Mouse (Mus musculus): ENCODE data around the gene 3110082I17Rik.
"Not testable (repeated sequence)": the region's sequence is repeated elsewhere in the genome, so short reads cannot be mapped to it uniquely, and the experiment has no call there.

3110082I17Rik gene

DNA sequence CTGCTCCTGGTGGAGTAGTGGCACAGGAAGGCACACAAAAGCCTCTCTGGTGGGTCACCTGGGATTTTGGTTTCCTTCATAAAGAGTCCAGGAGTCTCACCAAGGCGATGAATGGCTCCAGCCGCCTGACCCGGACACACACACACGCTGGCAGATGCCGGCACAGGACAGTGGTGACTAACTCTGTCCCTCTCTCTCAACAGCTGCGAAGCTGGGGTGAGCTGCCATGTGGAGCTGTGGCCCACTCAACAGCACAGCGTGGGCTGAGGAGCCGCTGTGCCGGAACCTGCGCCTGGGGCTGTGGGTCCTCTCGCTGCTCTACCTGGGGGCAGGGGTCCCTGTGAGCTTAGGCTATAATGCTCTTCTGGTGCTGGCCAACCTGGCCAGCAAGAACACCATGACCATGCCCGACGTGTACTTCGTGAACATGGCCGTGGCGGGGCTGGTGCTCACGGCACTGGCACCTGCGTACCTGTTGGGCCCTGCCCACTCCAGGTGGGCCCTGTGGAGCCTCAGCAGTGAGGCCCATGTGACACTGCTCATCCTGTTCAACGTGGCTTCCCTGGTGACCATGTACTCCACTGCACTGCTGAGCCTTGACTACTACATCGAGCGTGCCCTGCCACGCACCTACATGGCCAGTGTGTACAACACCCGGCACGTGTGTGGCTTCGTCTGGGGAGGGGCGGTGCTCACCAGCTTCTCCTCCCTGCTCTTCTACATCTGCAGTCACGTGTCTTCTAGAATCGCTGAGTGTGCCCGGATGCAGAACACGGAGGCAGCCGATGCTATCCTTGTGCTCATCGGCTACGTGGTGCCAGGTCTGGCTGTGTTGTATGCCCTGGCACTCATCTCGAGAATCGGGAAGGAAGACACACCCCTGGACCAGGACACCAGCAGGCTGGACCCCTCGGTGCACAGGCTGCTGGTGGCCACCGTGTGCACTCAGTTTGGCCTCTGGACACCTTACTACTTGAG is 67.8 kb downstream of the 3110082I17Rik start:
- no peak for DNase-seq

DNA sequence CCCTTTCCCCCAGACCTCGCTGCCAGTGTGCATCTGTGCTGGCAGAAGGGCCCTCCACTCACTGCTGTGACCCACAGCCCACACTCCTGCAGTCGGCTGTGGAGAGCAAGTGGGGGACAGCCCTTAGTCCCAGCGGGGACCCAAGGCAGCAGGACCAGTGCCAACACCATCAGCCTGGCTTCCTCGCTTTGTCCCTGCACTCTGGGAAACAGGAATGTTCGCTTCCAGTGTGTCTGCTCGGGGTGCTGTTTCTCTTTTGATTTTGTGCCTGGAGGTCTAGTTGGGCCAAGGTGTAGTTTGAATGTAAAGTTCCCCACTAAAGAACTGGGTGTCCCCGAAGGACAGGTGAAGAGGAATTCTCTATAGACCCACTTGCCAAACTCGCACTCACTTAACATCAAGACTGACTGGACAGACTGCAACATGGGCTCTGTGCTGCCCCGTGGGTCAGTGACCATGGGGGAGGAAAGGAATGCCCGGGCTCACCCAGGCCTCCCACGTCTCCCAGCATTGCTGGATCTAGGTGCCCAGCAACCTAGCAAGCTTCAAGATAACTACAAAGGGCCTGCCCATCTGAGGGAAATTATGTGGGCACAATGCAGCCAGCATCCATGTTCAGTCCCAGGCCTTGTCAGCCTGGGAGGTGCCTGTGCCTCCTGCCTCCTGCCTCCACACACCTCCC is 68.9 kb downstream of the 3110082I17Rik start:
- no peak for DNase-seq

GRCm38 (mm10) chr5:139390324-139391119 is 69.8 kb downstream of the 3110082I17Rik start:
- DNase-seq, result not testable (repeated sequence)

DNA sequence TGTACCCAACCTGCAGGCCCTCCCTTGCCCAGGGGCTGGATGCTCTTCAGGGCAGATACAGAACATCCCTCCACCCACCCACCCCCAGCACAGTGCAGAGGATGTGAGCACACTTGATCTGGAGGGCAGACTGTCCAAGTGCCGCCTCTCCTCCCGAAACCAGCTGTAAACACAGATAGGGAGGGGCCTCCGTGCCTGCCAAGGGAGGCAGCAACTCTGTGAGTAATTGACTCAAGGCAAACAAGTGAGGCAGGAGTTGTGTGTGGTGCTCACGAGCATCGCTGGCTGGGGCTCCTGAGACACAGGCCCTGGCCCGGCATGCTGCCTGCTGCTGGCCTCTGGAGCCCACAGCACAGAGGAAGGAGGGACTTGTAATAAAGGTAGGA is 70.7 kb downstream of the 3110082I17Rik start:
- peak; percentile 56 for DNase-seq

DNA sequence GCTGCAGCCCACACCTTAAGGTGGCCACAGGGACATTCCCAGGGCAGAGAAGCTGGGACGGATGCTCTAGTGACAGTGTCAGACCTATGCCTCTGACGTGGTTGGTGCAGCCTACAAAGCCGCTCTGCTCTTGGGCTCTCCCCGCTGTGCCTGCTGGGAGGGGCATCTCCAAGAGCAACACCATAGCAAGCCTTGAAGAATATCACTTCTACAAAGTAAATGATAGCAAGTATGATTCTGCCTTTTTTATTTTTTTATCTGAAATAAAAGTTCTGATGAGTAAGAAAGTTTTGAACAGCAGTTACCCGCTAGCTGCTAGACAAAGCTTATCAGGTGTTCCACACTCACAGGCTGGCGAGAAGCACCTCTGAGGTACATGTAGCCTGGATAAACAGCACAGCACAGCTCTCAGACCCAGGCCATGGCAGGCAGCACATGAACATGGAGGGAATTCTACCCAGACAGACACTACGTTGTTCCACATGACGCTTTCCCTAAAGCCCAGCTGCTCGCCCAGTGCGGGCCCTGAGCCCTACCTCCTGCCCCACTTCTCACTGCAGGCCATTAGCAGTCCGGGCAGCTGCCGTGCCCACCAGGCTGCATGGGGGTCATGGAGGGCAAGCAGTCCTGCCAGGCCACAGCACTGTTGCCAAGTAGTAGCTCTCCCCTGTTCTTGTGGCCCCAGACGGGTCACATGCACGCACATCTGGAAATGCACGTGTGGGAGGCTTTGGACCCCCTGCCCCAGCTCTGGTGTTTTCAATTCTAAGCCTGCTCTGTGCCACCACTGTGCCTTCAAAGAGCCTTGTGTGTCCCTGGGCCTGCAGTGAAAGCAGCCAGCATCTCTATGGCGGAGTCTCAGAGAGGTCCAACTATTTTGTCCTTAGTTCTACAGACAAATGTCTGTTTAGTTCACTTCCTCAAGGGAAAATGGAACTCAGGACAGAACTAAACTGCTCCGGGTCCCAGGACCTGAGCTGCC is 71.3 kb downstream of the 3110082I17Rik start:
- DNase-seq, result no peak

GRCm38 (mm10) chr5:139388195-139388570 is 72.1 kb downstream of the 3110082I17Rik start:
- DNase-seq, result no peak

DNA sequence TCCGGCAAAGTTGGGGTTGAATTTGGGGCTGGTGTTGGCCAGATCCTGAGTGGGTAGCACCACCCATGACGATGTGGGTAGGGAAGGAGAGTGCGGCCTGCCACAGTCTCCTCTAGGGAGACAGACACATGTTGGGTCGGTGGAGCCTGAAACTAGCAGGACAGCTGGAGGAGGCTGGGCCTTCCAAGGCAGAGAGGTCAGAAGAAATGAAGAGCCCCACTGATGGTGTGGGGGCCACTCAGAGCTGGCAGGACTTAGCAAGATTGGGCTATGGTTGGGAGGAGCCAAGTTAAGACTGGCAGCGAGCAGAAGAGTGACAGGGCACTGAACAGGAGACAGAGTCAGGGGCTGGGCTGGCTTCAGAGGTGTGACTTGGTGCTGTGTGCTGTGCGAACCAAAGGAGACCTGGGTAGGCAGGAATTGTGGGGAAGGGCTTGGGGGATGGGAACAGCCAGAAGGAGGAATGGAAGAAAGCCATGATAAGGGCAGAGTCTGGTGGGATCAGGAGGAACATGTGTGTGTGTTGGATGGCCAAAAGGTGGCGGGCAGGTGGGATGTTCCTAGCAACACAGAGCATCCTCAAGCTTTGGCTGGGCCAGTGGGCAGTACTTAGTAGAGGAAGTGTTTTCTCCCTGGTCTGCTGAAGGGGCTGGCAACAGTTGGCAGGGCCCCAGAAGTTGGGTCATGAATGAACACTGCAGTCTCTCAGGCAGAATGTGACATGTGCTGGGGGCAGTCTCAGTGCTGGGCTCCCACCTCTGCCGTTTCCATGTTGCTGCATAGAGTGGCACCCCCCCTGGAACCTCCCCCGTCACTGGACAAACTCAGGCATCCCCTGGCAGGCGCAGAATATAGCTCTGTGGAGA is 72.8 kb downstream of the 3110082I17Rik start:
- no peak for DNase-seq

DNA sequence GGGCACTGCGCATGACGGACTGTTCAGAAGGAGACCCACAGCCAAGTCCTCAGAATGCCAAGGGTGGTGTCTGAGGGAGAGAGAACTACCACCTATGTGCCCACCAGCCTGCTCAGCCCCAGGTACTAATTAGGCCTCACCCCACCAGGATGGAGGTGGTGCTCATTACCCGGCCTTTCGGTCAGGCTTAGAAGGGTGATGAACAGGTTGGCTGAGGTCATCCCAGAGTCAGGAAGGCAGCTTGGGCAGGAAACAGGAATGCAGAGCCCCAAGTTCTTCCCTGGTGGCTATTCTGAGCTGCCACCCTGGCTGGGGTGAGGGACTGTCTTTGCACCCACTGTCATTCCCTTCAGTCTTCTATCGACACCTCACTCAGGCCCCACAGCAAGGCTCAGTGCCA is 74.3 kb downstream of the 3110082I17Rik start:
- DNase-seq, result no peak

- DNase-seq, result no peak
Observed at GRCm38 (mm10) chr5:139384531-139384930, 75.8 kb downstream of the 3110082I17Rik start.

DNA sequence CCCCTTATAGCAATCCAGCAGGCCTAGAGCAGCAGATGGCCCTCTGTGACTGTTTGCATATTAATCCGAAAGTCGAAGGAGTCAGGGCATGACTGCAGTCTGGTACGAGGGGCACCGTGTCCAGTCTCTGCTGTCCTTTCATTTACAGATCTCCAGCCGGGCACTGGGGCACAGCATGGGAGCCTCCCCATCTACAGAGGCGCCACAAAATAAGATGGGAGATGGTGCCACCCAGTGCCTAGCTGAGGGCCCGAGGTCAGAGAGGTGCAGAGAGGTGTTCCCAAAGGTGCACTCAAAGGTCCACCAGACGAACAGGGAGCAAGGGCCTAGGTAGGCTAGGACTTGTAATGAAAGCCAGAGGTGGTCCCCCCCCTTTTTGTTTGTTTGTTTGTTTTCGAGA is 77.1 kb downstream of the 3110082I17Rik start:
- no peak for DNase-seq

DNA sequence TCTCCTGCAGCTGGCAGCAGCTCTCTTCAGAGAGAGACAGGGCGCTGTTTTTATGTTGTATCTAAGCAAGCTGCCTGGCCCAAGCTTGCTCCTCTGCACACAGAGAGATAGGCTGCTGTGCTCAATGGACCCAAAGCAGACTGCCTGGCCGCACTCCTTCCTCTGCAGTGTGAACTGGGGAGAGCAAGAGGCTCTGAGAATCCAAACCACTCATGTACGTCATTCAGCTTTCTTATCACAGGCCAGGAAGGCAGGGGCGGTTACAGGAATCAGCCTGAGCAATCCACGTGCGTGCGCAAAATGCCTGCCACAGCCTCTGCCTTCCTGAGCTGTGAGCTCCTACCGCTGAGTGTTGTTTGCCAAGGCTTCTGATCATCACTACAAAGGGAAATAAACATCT is 77.6 kb downstream of the 3110082I17Rik start:
- peak; percentile 61 for DNase-seq

DNA sequence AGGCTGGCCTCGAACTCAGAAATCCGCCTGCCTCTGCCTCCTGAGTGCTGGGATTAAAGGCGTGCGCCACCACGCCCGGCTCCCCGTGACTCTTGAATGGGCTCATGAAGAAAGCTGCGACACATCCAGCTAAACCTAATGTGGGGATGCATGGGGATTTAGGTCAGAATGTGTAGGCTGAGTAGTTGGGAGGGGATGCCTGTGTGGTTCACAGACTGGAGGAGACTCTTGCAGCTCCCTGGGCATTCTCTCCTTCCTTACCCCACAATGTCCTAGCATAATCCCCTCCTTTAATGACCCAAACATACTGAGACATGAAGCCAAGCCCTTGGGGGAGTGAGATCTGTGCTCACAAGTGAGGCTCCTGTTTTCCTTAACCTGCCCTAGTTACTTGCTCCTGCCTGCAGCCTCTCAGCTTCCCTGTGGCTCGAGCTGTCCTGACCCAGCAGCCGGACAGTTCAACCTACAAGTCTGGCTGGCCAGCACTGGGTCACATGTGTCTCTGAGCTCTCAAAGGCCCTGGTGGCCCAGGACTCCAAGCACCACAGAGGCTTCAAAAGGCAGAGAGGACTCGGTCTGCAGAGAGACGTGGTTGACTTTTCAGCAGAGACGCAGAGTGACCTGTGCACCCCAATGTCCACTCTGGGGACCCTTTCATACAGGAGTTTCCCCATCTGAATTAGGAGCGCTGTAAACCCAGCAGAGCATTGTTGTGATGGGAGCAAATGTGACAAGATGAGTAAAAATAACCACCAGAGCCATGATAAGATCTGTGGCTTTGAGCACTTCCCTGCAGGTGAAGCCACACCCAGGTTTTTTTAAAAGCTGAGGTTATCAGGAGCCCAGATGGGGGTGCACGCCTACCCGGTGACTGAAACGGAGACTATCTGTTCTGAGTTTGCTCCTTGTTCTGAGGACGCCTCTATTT is 78.5 kb downstream of the 3110082I17Rik start:
- DNase-seq, result no peak

DNA sequence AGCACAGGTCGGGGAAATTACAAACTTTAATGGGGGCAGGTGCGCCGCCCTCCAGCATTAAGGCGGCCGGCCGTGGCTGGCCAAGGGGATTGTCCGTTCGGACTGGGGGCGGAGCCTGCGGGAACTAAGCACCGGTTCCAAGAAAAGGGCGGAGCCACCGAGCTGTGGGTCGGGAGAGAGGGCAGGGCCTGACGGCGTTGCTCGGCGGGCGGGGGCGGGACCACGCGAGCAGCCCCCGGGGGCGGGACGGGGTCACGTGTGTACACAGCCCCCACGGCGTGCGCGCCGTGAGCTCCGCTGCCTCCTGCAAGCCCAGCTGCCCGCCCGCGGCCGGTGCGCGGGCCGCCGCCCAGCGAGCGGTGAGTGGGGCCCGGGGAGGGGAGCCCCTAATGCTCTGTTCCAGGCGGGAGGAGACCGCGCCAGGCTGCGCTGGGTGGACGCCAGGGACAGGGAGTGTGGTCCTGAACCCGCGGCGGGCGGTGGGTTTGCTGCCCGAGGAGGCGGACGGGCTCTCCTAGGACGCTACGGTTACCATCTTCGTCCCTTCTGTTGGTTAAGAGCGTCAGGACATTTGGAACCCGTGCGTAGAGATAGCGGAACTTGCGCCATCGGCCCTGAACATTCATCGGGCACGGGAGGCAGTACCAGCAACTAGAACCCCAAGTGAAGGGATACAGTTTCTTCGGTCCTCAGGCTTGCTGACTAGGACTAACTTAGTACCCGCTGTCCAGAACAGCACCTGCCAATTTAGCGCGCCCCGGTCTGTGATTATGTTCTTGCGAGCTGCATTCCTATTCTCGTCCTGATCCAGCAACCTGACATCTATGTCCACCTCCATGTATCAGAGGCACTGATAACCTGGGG is 79.7 kb downstream of the 3110082I17Rik start:
- peak; percentile 88 for DNase-seq

- no peak for DNase-seq
Observed at GRCm38 (mm10) chr5:139379771-139380384, 80.4 kb downstream of the 3110082I17Rik start.

GRCm38 (mm10) chr5:139378986-139379629 is 81.2 kb downstream of the 3110082I17Rik start:
- no peak for DNase-seq

DNA sequence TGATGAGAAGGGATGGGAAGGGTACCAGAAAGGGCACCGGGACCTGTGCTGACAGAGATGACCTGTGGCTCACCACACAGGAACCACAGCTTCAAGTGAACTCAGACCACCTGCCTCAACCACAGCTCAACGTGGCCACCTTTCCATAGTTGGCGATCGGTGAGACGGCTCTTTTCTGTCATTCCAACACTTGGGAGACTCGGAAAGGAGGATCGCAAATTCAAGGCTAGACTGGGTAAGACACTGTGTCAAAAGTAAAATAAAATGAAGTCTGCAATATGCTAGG is 82.1 kb downstream of the 3110082I17Rik start:
- no peak for DNase-seq

DNA sequence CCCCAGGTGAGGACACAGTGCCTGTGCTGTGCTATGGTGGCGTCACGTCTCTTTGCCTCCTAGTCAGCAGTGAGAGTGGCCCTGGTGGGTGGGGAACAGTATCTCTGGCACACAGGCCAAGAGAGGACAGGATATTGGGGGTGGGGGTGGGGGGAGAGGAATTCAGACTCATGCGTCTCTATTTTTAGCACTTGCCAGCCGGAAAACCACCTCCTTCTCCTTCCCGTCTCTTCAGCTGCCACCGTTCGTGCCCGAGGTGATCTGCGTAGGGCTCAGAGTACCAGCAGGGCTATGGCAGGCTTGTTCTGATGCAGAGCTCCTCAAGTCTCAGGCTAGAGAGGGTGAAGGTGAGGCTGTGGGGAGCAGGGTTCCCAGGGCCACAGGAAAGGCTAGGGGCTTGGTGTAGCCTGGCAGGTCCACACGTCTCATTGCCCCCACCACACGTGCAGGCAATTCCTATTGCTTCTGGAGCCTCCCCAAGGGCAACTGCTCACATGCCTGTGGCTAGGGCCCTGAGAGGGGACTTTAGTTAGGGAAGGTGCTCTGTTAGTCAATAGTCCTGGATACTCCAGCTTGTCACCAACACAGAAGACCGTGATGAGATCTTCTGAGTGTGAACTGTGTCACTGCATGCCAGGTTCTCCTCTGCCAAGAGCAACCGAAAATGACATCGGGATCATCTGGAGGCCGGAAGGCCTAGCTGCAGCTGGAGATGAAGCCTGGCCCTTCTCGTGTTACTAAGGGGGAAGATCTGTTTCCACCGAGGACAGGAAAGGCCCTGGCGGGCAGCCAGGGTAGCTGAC is 82.7 kb downstream of the 3110082I17Rik start, which contains the start of gene Gpr146:
Gene Gpr146, plus strand, starts transcription at position 230 of the 803 bp plus-strand sequence.
- no peak for DNase-seq

Measured in right cerebral cortex, postnatal 25 days (tissue).